Mouse (Mus musculus): ENCODE data around the gene Pdcd6. TPM values are rescaled to one million over a fixed set of nuclear protein-coding genes. Genes with fewer than 3 reads are reported as not detected.

Pdcd6 gene
- total RNA-seq, 2 experiments from 2014 or later, result 16.2 to 19.0 TPM

GRCm38 (mm10) chr13:74289646-74290045 is 27.7 kb downstream of the Pdcd6 start:
- no peak for DNase-seq (ENCODE audit: low spot score)

GRCm38 (mm10) chr13:74282299-74282698 is 35.1 kb downstream of the Pdcd6 start:
- no peak for DNase-seq (ENCODE audit: low spot score)

- no peak for DNase-seq (ENCODE audit: low spot score)
Observed at GRCm38 (mm10) chr13:74275726-74276125, 41.7 kb downstream of the Pdcd6 start.

GRCm38 (mm10) chr13:74260231-74260992 is 57.0 kb downstream of the Pdcd6 start:
- no peak for DNase-seq (ENCODE audit: low spot score)

- DNase-seq (ENCODE audit: low spot score), result peak; percentile 30
Observed at GRCm38 (mm10) chr13:74259460-74260230, 57.7 kb downstream of the Pdcd6 start.

Other genes starting within 250 kb of the Pdcd6 start
- under 1 TPM; 0.17 to 0.30 TPM for gene Slc9a3, start 196.1 kb downstream of the Pdcd6 start, total RNA-seq (2021)
- gene Exoc3, start 108.8 kb downstream of the Pdcd6 start, total RNA-seq (2021), result 10 to 100 TPM; 31.3 to 34.7 TPM
- gene Ahrr, start 25.2 kb downstream of the Pdcd6 start, total RNA-seq (2021), result not detected
- gene Sdha, start 32.7 kb upstream of the Pdcd6 start, total RNA-seq (2021), result 100 to 1,000 TPM; 591 to 682 TPM
- gene Ccdc127, start 32.7 kb upstream of the Pdcd6 start, total RNA-seq (2021), result 10 to 100 TPM; 58.3 to 62.3 TPM
- gene Lrrc14b, start 46.4 kb upstream of the Pdcd6 start, total RNA-seq (2021), result 100 to 1,000 TPM in 1 of 2 experiments, 10 to 100 TPM in 1; 91.7 to 101 TPM
- gene Zfp72, start 73.3 kb upstream of the Pdcd6 start, total RNA-seq (2021), result 1 to 10 TPM; 2.8 to 3.6 TPM
- gene Ftl1-ps1, start 82.1 kb upstream of the Pdcd6 start, total RNA-seq (2021), result 100 to 1,000 TPM; 187 to 254 TPM
- gene Zfp825, start 176.4 kb upstream of the Pdcd6 start, total RNA-seq (2021), result 1 to 10 TPM; 6.5 to 6.6 TPM